Mouse (Mus musculus): ENCODE measurements at regions not wholly inside any gene's neighbourhood (a gene's known extent, or its start where the extent isn't known, plus 50 kb on each side); places are given as distances from the start of the nearest gene placed in this dataset.

DNA sequence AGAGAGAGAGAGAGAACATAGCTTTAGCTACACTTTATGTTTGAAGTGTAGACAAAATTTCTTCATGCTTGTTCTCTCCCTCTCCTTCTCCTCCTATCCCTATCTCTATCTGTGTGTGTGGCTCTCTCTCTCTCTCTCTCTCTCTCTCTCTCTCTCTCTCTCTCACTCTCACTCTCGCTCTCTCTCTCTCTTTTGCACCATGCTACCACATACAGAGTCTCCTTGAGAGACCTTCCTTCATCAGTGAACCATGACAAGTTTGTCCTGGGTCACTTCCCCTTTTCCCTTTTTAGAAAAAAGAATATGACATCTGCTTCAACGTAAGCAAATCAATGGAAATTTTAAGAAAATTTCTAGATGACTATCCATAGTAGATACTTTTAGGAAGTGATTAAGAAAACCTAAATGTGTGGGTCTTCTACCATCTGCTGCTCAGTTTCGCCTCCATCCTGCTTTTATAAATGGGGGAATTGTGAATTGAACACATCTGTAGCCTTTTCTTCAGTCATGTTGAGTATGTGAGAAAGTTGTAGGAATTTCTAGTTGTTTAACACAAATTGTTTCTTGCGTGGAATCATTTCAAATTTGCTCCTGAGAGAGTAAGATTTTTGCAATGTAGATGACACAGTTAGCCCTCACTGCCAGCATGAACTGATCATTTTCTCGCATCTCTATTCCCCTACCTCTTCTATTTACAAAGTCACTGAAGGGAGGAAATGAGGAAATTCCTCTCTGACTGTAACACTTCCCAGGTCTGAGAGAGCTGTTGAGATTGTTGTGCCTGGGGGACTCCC lies 91.3 kb downstream of the A730009L09Rik start:
- Histone ChIP-seq H3K9me3 (ENCODE audit: low read length) (no peaks in the 10 kb centered on the region), H3K27me3 (ENCODE audit: insufficient read depth, low read length) (no peaks in the 10 kb centered on the region), H3K4me3 (replicated peaks; ENCODE audit: low read length) (no peak overlapping the region), H3K36me3 (ENCODE audit: insufficient read depth, low read length) (no peaks in the 10 kb centered on the region), H3K4me1 (replicated peaks; ENCODE audit: low read depth, low read length) (no peaks in the 10 kb centered on the region)
- TF ChIP-seq POU5F1 (IDR thresholded peaks at IDR 0.05; ENCODE audit: borderline replicate concordance, low read length): no peak
- TF ChIP-seq NANOG (IDR thresholded peaks at IDR 0.05; ENCODE audit: borderline replicate concordance, low read length): no peak
- no peak for TF ChIP-seq CTCF (conservative IDR thresholded peaks at IDR 0.05; ENCODE audit: low read length)

DNA sequence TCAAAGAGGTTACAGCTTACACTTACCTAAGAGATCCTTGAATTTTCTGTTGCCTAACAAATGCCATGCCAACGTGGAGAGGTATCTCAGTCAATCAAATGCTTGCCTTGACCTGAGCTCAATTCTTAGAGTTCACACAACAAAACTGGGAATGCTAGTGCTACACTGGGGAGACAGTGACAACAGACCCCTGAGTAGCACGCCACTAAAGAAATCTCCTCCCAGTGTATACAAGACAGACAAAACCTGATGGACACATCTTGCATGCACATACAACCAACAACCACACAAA lies 91.8 kb downstream of the A730009L09Rik start:
- Histone ChIP-seq H3K36me3 (ENCODE audit: insufficient read depth, low read length) (no peaks in the 10 kb centered on the region), H3K9me3 (ENCODE audit: low read length) (no peaks in the 10 kb centered on the region), H3K4me3 (replicated peaks; ENCODE audit: low read length) (no peak overlapping the region), H3K27me3 (ENCODE audit: insufficient read depth, low read length) (no peaks in the 10 kb centered on the region), H3K4me1 (replicated peaks; ENCODE audit: low read depth, low read length) (no peaks in the 10 kb centered on the region)
- TF ChIP-seq CTCF (conservative IDR thresholded peaks at IDR 0.05; ENCODE audit: low read length) (no peak), POU5F1 (IDR thresholded peaks at IDR 0.05; ENCODE audit: borderline replicate concordance, low read length) (no peak), NANOG (IDR thresholded peaks at IDR 0.05; ENCODE audit: borderline replicate concordance, low read length) (no peak)

DNA sequence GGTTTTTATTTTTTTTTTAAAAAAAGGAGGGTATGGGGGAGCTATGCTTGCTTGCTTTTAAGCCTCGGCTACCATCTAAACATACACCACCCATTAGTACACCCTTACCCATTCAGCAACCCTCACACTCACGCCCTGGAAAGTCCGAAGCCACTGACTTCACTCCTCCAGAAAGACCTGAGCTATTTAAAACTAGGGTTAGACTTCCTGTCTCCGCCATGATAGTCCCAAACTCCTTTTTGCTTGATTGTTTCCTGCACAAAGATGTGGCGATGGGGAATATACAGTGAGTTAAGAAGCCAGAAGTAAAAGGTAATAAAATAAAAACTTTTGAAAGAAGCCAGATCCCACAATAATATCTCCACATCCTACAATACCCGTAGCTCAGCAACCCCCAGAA lies 92.6 kb downstream of the A730009L09Rik start:
- Histone ChIP-seq H3K9me3 (ENCODE audit: low read length) (no peaks in the 10 kb centered on the region), H3K36me3 (ENCODE audit: insufficient read depth, low read length) (no peaks in the 10 kb centered on the region), H3K27me3 (ENCODE audit: insufficient read depth, low read length) (no peaks in the 10 kb centered on the region), H3K4me3 (replicated peaks; ENCODE audit: low read length) (no peak overlapping the region), H3K4me1 (replicated peaks; ENCODE audit: low read depth, low read length) (no peaks in the 10 kb centered on the region)
- TF ChIP-seq CTCF (conservative IDR thresholded peaks at IDR 0.05; ENCODE audit: low read length) (no peak), POU5F1 (IDR thresholded peaks at IDR 0.05; ENCODE audit: borderline replicate concordance, low read length) (no peak), NANOG (IDR thresholded peaks at IDR 0.05; ENCODE audit: borderline replicate concordance, low read length) (no peak)

DNA sequence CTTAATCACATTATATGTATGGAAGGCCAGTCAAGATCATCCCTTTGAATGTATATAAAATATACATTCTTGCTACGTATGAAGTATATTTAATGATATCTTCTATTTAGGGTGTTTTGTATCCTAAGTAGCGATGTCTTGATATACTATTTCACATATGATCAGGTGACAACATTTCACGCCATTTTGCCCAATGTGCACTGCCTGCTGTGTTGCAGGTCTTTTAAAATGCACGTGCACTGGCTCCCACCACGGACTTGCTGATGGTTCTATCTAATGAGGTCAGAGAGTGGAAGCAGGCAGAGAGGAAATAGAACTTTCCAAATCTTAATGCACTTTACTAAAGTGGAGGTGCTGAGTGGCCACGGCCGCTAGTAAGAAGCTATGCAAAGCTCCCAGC lies 100.8 kb downstream of the A730009L09Rik start:
- H3K27me3 ChIP-seq (ENCODE audit: insufficient read depth, low read length): no peaks in the 10 kb centered on the region
- H3K4me1 ChIP-seq (replicated peaks; ENCODE audit: low read depth, low read length): no peaks in the 10 kb centered on the region
- H3K36me3 ChIP-seq (ENCODE audit: insufficient read depth, low read length): no peaks in the 10 kb centered on the region
- no peaks in the 10 kb centered on the region for H3K9me3 ChIP-seq (ENCODE audit: low read length)
- TF ChIP-seq CTCF (conservative IDR thresholded peaks at IDR 0.05; ENCODE audit: low read length) (no peak), NANOG (IDR thresholded peaks at IDR 0.05; ENCODE audit: borderline replicate concordance, low read length) (no peak), POU5F1 (IDR thresholded peaks at IDR 0.05; ENCODE audit: borderline replicate concordance, low read length) (no peak)
- no peak overlapping the region for H3K4me3 ChIP-seq (replicated peaks; ENCODE audit: low read length)

DNA sequence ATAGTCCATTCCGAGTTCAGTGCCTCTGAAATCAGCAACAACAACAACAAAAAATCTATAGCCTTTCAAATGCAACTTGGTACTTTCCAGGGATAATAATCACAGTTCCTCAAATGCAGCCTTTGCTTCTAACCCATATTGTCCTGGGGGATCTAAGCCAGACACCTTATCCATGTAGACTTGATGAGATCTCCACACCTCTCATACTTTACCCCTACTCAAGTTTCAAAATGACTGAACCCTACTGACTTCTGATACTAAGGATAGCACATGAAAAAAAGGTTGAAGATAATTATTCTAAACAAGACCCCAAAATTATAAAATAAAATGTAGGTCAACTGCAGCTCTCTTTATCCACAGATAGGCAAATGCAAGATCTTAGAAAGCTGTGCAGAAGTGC lies 101.2 kb downstream of the A730009L09Rik start:
- TF ChIP-seq POU5F1 (IDR thresholded peaks at IDR 0.05; ENCODE audit: borderline replicate concordance, low read length) (no peak), NANOG (IDR thresholded peaks at IDR 0.05; ENCODE audit: borderline replicate concordance, low read length) (no peak), CTCF (conservative IDR thresholded peaks at IDR 0.05; ENCODE audit: low read length) (no peak)
- Histone ChIP-seq H3K9me3 (ENCODE audit: low read length) (no peaks in the 10 kb centered on the region), H3K36me3 (ENCODE audit: insufficient read depth, low read length) (no peaks in the 10 kb centered on the region), H3K4me1 (replicated peaks; ENCODE audit: low read depth, low read length) (no peaks in the 10 kb centered on the region), H3K27me3 (ENCODE audit: insufficient read depth, low read length) (no peaks in the 10 kb centered on the region), H3K4me3 (replicated peaks; ENCODE audit: low read length) (no peak overlapping the region)

DNA sequence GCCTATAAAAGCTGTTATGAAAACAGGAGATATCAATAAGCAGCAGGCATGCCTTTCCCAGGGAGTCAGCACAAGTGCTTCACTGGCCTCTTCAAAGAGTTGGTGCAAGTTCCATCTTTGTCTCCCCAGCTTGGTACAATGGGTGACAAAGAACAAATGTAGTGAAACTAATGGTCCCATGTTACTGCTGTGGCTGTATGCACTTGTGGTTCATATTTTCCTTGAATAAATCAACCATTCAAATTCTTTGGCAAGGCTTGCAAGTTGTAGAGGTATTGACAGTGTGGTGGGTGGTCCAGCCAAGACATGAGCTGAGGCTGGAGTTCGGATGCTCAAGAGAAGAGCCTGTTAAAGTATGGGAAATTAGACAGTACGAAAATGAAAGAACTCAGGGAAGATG lies 103.5 kb downstream of the A730009L09Rik start:
- Histone ChIP-seq H3K4me1 (replicated peaks; ENCODE audit: low read depth, low read length) (no peaks in the 10 kb centered on the region), H3K36me3 (ENCODE audit: insufficient read depth, low read length) (no peaks in the 10 kb centered on the region), H3K4me3 (replicated peaks; ENCODE audit: low read length) (no peak overlapping the region), H3K27me3 (ENCODE audit: insufficient read depth, low read length) (no peaks in the 10 kb centered on the region), H3K9me3 (ENCODE audit: low read length) (no peaks in the 10 kb centered on the region)
- TF ChIP-seq NANOG (IDR thresholded peaks at IDR 0.05; ENCODE audit: borderline replicate concordance, low read length): no peak
- no peak for TF ChIP-seq POU5F1 (IDR thresholded peaks at IDR 0.05; ENCODE audit: borderline replicate concordance, low read length)
- TF ChIP-seq CTCF (conservative IDR thresholded peaks at IDR 0.05; ENCODE audit: low read length): no peak

DNA sequence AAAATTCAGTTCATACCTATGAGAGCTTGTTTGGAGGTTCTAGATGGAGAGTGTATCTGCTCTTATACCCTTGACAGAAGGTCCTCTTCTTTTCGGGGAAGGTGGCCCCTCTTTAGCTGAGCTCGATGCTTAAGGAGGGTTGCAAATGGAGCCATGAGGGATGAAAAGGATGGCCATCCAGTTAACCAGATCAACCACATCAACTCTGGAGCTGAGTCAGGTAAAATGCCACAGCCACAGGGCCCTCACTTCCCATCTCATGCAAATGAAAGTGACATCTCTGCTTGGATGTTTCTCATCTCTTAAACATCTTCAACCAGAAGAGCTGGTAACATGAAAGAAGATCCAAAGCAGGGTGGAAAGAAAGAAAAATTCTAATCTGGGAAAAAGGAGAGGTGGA lies 105.0 kb downstream of the A730009L09Rik start:
- H3K27me3 ChIP-seq (ENCODE audit: insufficient read depth, low read length): no peaks in the 10 kb centered on the region
- no peaks in the 10 kb centered on the region for H3K9me3 ChIP-seq (ENCODE audit: low read length)
- H3K4me3 ChIP-seq (replicated peaks; ENCODE audit: low read length): no peak overlapping the region
- no peak for TF ChIP-seq NANOG (IDR thresholded peaks at IDR 0.05; ENCODE audit: borderline replicate concordance, low read length)
- TF ChIP-seq POU5F1 (IDR thresholded peaks at IDR 0.05; ENCODE audit: borderline replicate concordance, low read length): no peak
- TF ChIP-seq CTCF (conservative IDR thresholded peaks at IDR 0.05; ENCODE audit: low read length): no peak
- no peaks in the 10 kb centered on the region for H3K36me3 ChIP-seq (ENCODE audit: insufficient read depth, low read length)
- H3K4me1 ChIP-seq (replicated peaks; ENCODE audit: low read depth, low read length): no peaks in the 10 kb centered on the region

DNA sequence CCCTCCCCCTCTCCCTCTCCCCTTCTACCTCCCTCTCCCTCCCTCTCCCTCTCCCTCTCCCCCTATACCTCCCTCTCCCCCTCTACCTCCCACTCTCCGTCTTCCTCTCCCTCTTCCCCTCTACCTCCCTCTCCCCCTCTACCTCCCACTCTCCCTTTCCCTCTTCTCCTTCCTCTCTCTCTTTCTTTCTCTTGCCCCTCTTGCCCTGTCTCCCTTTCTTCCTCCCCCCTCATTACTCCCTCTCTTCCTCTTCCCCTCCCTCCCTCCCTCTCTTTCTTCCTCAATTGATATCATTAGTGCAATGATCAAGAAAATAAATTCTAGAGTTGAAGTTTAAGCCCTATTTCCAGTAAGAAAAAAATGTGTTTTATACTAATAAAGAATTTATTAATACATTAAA lies 105.9 kb downstream of the A730009L09Rik start:
- Histone ChIP-seq H3K4me3 (replicated peaks; ENCODE audit: low read length) (no peak overlapping the region), H3K27me3 (ENCODE audit: insufficient read depth, low read length) (no peaks in the 10 kb centered on the region), H3K9me3 (ENCODE audit: low read length) (no peaks in the 10 kb centered on the region), H3K4me1 (replicated peaks; ENCODE audit: low read depth, low read length) (no peaks in the 10 kb centered on the region), H3K36me3 (ENCODE audit: insufficient read depth, low read length) (no peaks in the 10 kb centered on the region)
- no peak for TF ChIP-seq CTCF (conservative IDR thresholded peaks at IDR 0.05; ENCODE audit: low read length)
- no peak for TF ChIP-seq POU5F1 (IDR thresholded peaks at IDR 0.05; ENCODE audit: borderline replicate concordance, low read length)
- no peak for TF ChIP-seq NANOG (IDR thresholded peaks at IDR 0.05; ENCODE audit: borderline replicate concordance, low read length)

All from E14TG2a.4 (cell line).